In genomic region chr4:134579620-134580019, GRCm38 (mm10) we compare ENCODE assay signal across 9 mouse cellular contexts. TPM values are rescaled to one million over a fixed set of nuclear protein-coding genes. Genes with fewer than 3 reads are reported as not detected.
DNase-seq lines count a peak whose midpoint lies in the region; ATAC-seq and TF ChIP-seq lines count a peak whose summit lies in the region.
"Had no signal": no experiment of that assay in that cellular context is flagged by ENCODE, and none has a peak within 500 bp of the region (broad histone marks: within the 10 kb centered on the region; RNA-seq: fewer than 3 reads in every experiment).

No protein-coding gene starts in this region.

- ATAC-seq in forebrain, embryonic 13.5 days: no peak
- ATAC-seq in forebrain, postnatal 0 days: no peak
- ATAC-seq in liver, embryonic 13.5 days (ENCODE audit: low read depth): no peak
- no peak for ATAC-seq in liver, postnatal 0 days
- ATAC-seq in embryonic facial prominence, embryonic 15.5 days (ENCODE audit: insufficient number of reproducible peaks, low FRiP score, low TSS enrichment, low read depth): no peak
- no peak for ATAC-seq in neural tube, embryonic 13.5 days (ENCODE audit: low read depth)

- TF ChIP-seq CTCF in forebrain, postnatal 0 days (IDR thresholded peaks at IDR 0.05; ENCODE audit: low read depth): no peak
- TF ChIP-seq CTCF in liver, postnatal 0 days (IDR thresholded peaks at IDR 0.05; ENCODE audit: low read depth): no peak

- TF ChIP-seq EP300 in liver, postnatal 0 days (IDR thresholded peaks at IDR 0.05; ENCODE audit: low read depth): no peak

- H3K27ac ChIP-seq in forebrain, embryonic 13.5 days: no peak overlapping the region
- no peak overlapping the region for H3K27ac ChIP-seq in forebrain, postnatal 0 days (ENCODE audit: low read depth, low read length)
- H3K27ac ChIP-seq in liver, embryonic 13.5 days: no peak overlapping the region
- H3K27ac ChIP-seq in liver, postnatal 0 days (ENCODE audit: low read depth): no peak overlapping the region
- no peak overlapping the region for H3K27ac ChIP-seq in embryonic facial prominence, embryonic 15.5 days (replicated peaks)
- H3K27ac ChIP-seq in neural tube, embryonic 13.5 days (replicated peaks): peak overlapping the region; percentile 78; the same call in 1 of the 2 replicates
- H3K27ac ChIP-seq: gastrocnemius, adult 2 months had no signal

- H3K27me3 ChIP-seq in forebrain, embryonic 13.5 days: no peaks in the 10 kb centered on the region
- no peaks in the 10 kb centered on the region for H3K27me3 ChIP-seq in forebrain, postnatal 0 days (ENCODE audit: insufficient read depth, low read length)
- no peaks in the 10 kb centered on the region for H3K27me3 ChIP-seq in liver, embryonic 13.5 days
- H3K27me3 ChIP-seq in liver, postnatal 0 days (ENCODE audit: insufficient read depth, low read length): no peaks in the 10 kb centered on the region
- no peaks in the 10 kb centered on the region for H3K27me3 ChIP-seq in embryonic facial prominence, embryonic 15.5 days
- H3K27me3 ChIP-seq in neural tube, embryonic 13.5 days: no peaks in the 10 kb centered on the region

- H3K36me3 ChIP-seq in forebrain, embryonic 13.5 days (ENCODE audit: poor library complexity, severe bottlenecking): 0 out of 2 replicates have a peak, but pooled peaks cover under 1% of the 10 kb centered on the region
- H3K36me3 ChIP-seq in forebrain, postnatal 0 days (ENCODE audit: insufficient read depth): no peaks in the 10 kb centered on the region
- H3K36me3 ChIP-seq in liver, embryonic 13.5 days: peaks cover 6% of the 10 kb centered on the region; the same call in 1 of the 2 replicates
- no peaks in the 10 kb centered on the region for H3K36me3 ChIP-seq in liver, postnatal 0 days (replicated peaks; ENCODE audit: insufficient read depth, low read length)
- no peaks in the 10 kb centered on the region for H3K36me3 ChIP-seq in embryonic facial prominence, embryonic 15.5 days
- H3K36me3 ChIP-seq in neural tube, embryonic 13.5 days: no peaks in the 10 kb centered on the region

- 0 out of 2 replicates have a peak overlapping the region, but pooled peaks have one; percentile 4 for H3K4me2 ChIP-seq in forebrain, embryonic 13.5 days
- no peak overlapping the region for H3K4me2 ChIP-seq in forebrain, postnatal 0 days (ENCODE audit: low read depth)
- peak overlapping the region; percentile 12; the same call in 1 of the 2 replicates for H3K4me2 ChIP-seq in liver, embryonic 13.5 days
- H3K4me2 ChIP-seq in liver, postnatal 0 days (ENCODE audit: low read depth, low read length): no peak overlapping the region
- H3K4me2 ChIP-seq in embryonic facial prominence, embryonic 15.5 days (replicated peaks): peak overlapping the region; percentile 29
- peak overlapping the region; percentile 26; the same call in 1 of the 2 replicates for H3K4me2 ChIP-seq in neural tube, embryonic 13.5 days

- H3K9ac ChIP-seq in forebrain, embryonic 13.5 days: no peak overlapping the region
- no peak overlapping the region for H3K9ac ChIP-seq in forebrain, postnatal 0 days
- H3K9ac ChIP-seq in liver, embryonic 13.5 days: no peak overlapping the region
- no peak overlapping the region for H3K9ac ChIP-seq in liver, postnatal 0 days (replicated peaks)
- H3K9ac ChIP-seq in embryonic facial prominence, embryonic 15.5 days: no peak overlapping the region
- H3K9ac ChIP-seq in neural tube, embryonic 13.5 days: peak overlapping the region; percentile 35; the same call in 1 of the 2 replicates

- H3K9me3 ChIP-seq in forebrain, embryonic 13.5 days (replicated peaks): no peaks in the 10 kb centered on the region
- no peaks in the 10 kb centered on the region for H3K9me3 ChIP-seq in forebrain, postnatal 0 days (ENCODE audit: low read length)
- H3K9me3 ChIP-seq in liver, embryonic 13.5 days (replicated peaks): no peaks in the 10 kb centered on the region
- no peaks in the 10 kb centered on the region for H3K9me3 ChIP-seq in liver, postnatal 0 days (ENCODE audit: low read length)
- H3K9me3 ChIP-seq in embryonic facial prominence, embryonic 15.5 days (replicated peaks): no peaks in the 10 kb centered on the region
- no peaks in the 10 kb centered on the region for H3K9me3 ChIP-seq in neural tube, embryonic 13.5 days

- WGBS in forebrain, embryonic 13.5 days: 39% methylated on average over 5 of the region's 5 CpGs
- 37% methylated on average over 5 of the region's 5 CpGs for WGBS in forebrain, postnatal 0 days
- WGBS in liver, embryonic 13.5 days (ENCODE audit: insufficient replicate concordance): 13% methylated on average over 5 of the region's 5 CpGs
- 44% methylated on average over 5 of the region's 5 CpGs for WGBS in liver, postnatal 0 days (ENCODE audit: insufficient replicate concordance)
- 25% methylated on average over 5 of the region's 5 CpGs for WGBS in embryonic facial prominence, embryonic 15.5 days
- 28% methylated on average over 5 of the region's 5 CpGs for WGBS in neural tube, embryonic 13.5 days

- no peak for DNase-seq in forebrain, postnatal 0 days
- no peak for DNase-seq in liver, embryonic 13.5 days
- no peak for DNase-seq in liver, postnatal 0 days
- no peak for DNase-seq in B cell, adult 2 months
- no peak for DNase-seq in layer of hippocampus, adult 8-10 months (ENCODE audit: low spot score in 2 of 2)
- DNase-seq: gastrocnemius, adult 2 months had no signal

- no peak overlapping the region for H3K4me3 ChIP-seq in forebrain, embryonic 13.5 days
- H3K4me3 ChIP-seq in forebrain, postnatal 0 days (ENCODE audit: low read depth, low read length): no peak overlapping the region
- no peak overlapping the region for H3K4me3 ChIP-seq in liver, embryonic 13.5 days (replicated peaks)
- H3K4me3 ChIP-seq in liver, postnatal 0 days (ENCODE audit: low read depth, low read length): no peak overlapping the region
- no peak overlapping the region for H3K4me3 ChIP-seq in embryonic facial prominence, embryonic 15.5 days (replicated peaks)
- H3K4me3 ChIP-seq in neural tube, embryonic 13.5 days: no peak overlapping the region

- peaks cover 39% of the 10 kb centered on the region for H3K4me1 ChIP-seq in forebrain, embryonic 13.5 days
- H3K4me1 ChIP-seq in forebrain, postnatal 0 days (ENCODE audit: insufficient read depth): peaks cover 22% of the 10 kb centered on the region
- H3K4me1 ChIP-seq in liver, embryonic 13.5 days (replicated peaks): peaks cover 15% of the 10 kb centered on the region
- H3K4me1 ChIP-seq in liver, postnatal 0 days (ENCODE audit: insufficient read depth): peaks cover 10% of the 10 kb centered on the region
- peaks cover 37% of the 10 kb centered on the region for H3K4me1 ChIP-seq in embryonic facial prominence, embryonic 15.5 days
- H3K4me1 ChIP-seq in neural tube, embryonic 13.5 days (replicated peaks): peaks cover 48% of the 10 kb centered on the region

RNA-seq across cellular contexts. Expression of gene Selenon, which starts 27.7 kb away (rescaled TPM):
- 9.3 and 11.1 TPM in 2 replicates for polyA plus RNA-seq in forebrain, embryonic 13.5 days (2015; fragmentation: Nextera tagmentation; extraction: Ambion mirVana)
- 17.1 and 17.9 TPM in 2 replicates for total RNA-seq in forebrain, postnatal 0 days (2014; rRNA removed)
- polyA plus RNA-seq in forebrain, postnatal 0 days (2015; fragmentation: Nextera tagmentation; extraction: Ambion mirVana): 11.8 and 13.4 TPM in 2 replicates
- polyA plus RNA-seq in liver, embryonic 13.5 days (2015; fragmentation: Nextera tagmentation; extraction: Ambion mirVana): 1.8 and 2.3 TPM in 2 replicates
- polyA plus RNA-seq in liver, postnatal 0 days (2015; fragmentation: Nextera tagmentation; extraction: Ambion mirVana): 2.8 TPM in 2 replicates
- polyA plus RNA-seq in embryonic facial prominence, embryonic 15.5 days (2015; fragmentation: Nextera tagmentation; extraction: Ambion mirVana): 19.8 and 29.8 TPM in 2 replicates
- 11.3 and 17.1 TPM in 2 replicates for polyA plus RNA-seq in neural tube, embryonic 13.5 days (2015; fragmentation: Nextera tagmentation; extraction: Ambion mirVana)
- total RNA-seq in layer of hippocampus, adult 8-10 months (2022): 10 to 100 TPM; 18.4 to 22.8 (median 21.2) TPM

RNA-seq across cellular contexts. Expression of gene Mtfr1l, which starts 44.4 kb away (rescaled TPM):
- polyA plus RNA-seq in forebrain, embryonic 13.5 days (2015; fragmentation: Nextera tagmentation; extraction: Ambion mirVana): 132 and 139 TPM in 2 replicates
- 116 and 119 TPM in 2 replicates for total RNA-seq in forebrain, postnatal 0 days (2014; rRNA removed)
- polyA plus RNA-seq in forebrain, postnatal 0 days (2015; fragmentation: Nextera tagmentation; extraction: Ambion mirVana): 191 and 194 TPM in 2 replicates
- 53.7 and 59.2 TPM in 2 replicates for polyA plus RNA-seq in liver, embryonic 13.5 days (2015; fragmentation: Nextera tagmentation; extraction: Ambion mirVana)
- 56.9 and 60.3 TPM in 2 replicates for polyA plus RNA-seq in liver, postnatal 0 days (2015; fragmentation: Nextera tagmentation; extraction: Ambion mirVana)
- polyA plus RNA-seq in embryonic facial prominence, embryonic 15.5 days (2015; fragmentation: Nextera tagmentation; extraction: Ambion mirVana): 111 and 116 TPM in 2 replicates
- 165 and 172 TPM in 2 replicates for polyA plus RNA-seq in neural tube, embryonic 13.5 days (2015; fragmentation: Nextera tagmentation; extraction: Ambion mirVana)
- 10 to 100 TPM; 65.9 to 74.2 (median 67.9) TPM for total RNA-seq in layer of hippocampus, adult 8-10 months (2022)

Comparison
In these comparisons a context has a peak if more than half of its experiments do, and no peak if none do; other contexts are left out.
1. H3K4me2 ChIP-seq: peak in forebrain, embryonic 13.5 days (single experiment), liver, embryonic 13.5 days (single experiment), embryonic facial prominence, embryonic 15.5 days (single experiment) and neural tube, embryonic 13.5 days (single experiment); none in forebrain, postnatal 0 days (single experiment) and liver, postnatal 0 days (single experiment).